Mouse (Mus musculus): ENCODE results near the gene Gm4756. TPM values are rescaled to one million over a fixed set of nuclear protein-coding genes. Genes with fewer than 3 reads are reported as not detected.

Gene Gm4756
- total RNA-seq, 2 experiments from 2014 or later, result not detected

Other genes starting within 250 kb of the Gm4756 start
- 1,000 to 10,000 TPM; 1,472 to 1,555 TPM for gene Rtn1, start 240.6 kb downstream of the Gm4756 start, total RNA-seq (2021)
- gene Lrrc9, start 207.8 kb downstream of the Gm4756 start, total RNA-seq (2021), result 1 to 10 TPM; 1.1 to 2.1 TPM
- gene Pcnx4, start 113.3 kb downstream of the Gm4756 start, total RNA-seq (2021), result 10 to 100 TPM; 29.2 to 33.0 TPM
- gene Dhrs7, start 15.2 kb upstream of the Gm4756 start, total RNA-seq (2021), result 10 to 100 TPM; 43.9 to 47.9 TPM
- 100 to 1,000 TPM; 236 to 251 TPM for gene Ppm1a, start 107.8 kb upstream of the Gm4756 start, total RNA-seq (2021)

Measured in layer of hippocampus, postnatal 25 days (tissue).